Mouse (Mus musculus): Measurements from ENCODE around the gene Nfam1.

- TF ChIP-seq CTCF (IDR thresholded peaks at IDR 0.05; ENCODE audit: insufficient read depth, low read depth, low read length) (no peak), POLR2A (IDR thresholded peaks at IDR 0.05; ENCODE audit: insufficient read depth, low read depth, low read length) (no peak)
Observed at GRCm38 (mm10) chr15:82987732-82988112, 45.4 kb downstream of the Nfam1 start, which contains the start of gene Tcf20.

All from olfactory bulb, adult 2 months (tissue).